Mouse (Mus musculus): ENCODE results near the gene Mei4. TPM values are rescaled to one million over a fixed set of nuclear protein-coding genes. Genes with fewer than 3 reads are reported as not detected.

Mei4 gene
- polyA plus RNA-seq (2014; fragmentation: Illumina TruSeq; extraction: RNeasy Lipid Tissue Mini Kit (QIAGEN cat#74804); ENCODE audit: low read depth, low replicate concordance) = 1.1 TPM

DNA sequence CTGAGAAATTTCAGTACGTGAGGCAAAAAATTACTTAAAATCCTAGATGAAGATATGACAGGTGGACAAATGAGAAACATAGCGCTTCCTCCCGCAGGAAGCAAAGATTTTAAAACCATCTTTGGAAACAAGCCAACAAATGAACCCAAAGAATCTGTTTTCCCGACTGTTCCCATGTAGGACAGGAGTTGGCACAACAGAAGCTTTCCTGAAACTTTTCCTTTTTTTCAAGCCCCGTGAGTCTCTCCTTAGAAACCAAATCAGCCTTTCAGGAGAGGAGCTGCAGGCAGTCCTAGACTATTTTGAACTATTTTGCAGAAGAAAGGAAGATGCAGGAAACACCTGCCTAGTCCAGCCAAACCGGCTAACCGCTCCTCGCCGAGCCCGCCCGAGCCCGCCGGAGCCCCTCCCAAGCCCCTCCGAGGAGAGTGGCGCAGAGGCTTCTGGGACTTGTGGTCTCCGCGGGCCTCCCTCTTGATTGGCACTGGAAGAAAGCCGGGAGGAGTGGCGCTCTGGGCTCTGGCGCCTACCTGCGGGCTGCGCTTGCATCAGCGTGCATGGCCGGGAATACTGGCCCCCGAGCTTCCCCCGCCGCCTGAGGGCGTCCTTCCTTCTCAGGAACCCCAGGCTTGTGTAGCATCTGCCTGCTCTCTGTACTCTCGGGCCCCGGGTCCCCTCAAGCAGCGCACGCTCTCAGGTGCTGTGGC is at the start of gene Mei4:
TSS of gene Mei4 (plus strand) at position 490 of the 707 bp plus-strand sequence.

Other genes with a start within 250 kb of the Mei4 start
- 6.5 TPM for gene Htr1b, start 229.8 kb upstream of the Mei4 start, polyA plus RNA-seq (2014; fragmentation: Illumina TruSeq; extraction: RNeasy Lipid Tissue Mini Kit (QIAGEN cat#74804); ENCODE audit: low read depth, low replicate concordance)

All from kidney, adult 10 weeks (tissue).